Mouse (Mus musculus) T-helper 17 cell (primary cell): ENCODE results near the gene Themis2.

Experiments used
- in situ Hi-C, 2 experiments: fragments of 300-600 bp; cut with MboI, MseI; formaldehyde crosslinking; loops; 1 replicate in 1 of 2; 2 replicates in 1 of 2; pipeline ENCODE4 v1.15.1; 2025; ENCODE audit warnings: high pct_unique_total_duplicates in 2 of 2

The Themis2 gene

DNA sequence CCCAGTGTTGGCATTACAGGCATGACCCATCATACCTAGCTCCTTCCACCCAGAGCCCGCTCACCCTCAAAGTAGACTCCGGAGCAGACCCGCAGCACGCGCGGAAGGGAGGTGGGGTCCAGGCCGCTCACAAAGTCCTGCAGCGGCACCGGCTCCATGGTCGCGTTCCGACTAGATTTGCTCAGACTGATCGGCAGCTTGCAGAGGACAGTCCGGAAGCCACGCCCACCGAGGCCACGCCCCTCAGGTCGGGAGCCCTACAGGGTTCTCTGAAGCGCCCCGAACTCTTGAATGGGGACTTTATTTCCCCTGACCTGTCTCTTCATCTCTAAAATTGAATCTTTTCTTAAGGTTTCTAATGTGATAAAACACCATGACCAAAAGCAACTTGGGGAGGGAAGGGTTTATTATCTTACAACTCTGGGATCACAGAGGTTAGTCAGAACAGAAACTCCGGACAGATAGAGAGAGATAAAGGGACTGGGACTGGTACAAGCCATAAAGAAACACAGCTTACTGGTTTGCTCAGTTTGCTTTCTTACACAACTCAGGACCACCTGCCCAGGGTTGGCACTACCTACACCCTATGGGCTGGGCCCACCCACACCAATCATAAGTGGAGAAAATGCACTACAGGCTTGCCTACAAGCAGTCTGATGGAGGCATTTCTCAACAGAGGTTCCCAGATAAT is at the start of gene Themis2:
TSS of gene Themis2 (minus strand) at position 192 of the 691 bp plus-strand sequence.
- in situ Hi-C loops = loop anchor here in 1 of 2 experiments (25.0 kb wide), 1 partner anchor 1884 kb away; the partner anchor contains the start of gene Laptm5

DNA sequence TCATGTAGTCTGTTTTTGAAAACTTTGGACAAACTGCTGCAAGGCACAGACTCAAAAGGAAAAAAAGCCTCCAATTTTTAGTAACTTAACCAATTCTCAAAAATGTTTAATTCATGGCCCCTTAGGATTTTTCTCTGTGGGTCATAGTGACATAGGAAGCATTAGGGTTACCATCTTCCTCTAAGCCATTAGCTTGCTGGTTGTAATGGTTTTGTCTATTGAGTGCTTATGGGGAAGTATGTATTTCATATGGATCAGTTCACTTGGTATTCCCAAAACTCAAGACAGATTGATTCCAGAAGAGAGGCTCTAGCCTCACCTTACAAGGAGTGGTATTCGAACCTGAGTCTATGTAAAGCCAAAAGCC is 47.5 kb upstream of the Themis2 start:
- in situ Hi-C loops = loop anchor here in 1 of 2 experiments (5.0 kb wide), 1 partner anchor 84 kb away; no protein-coding TSS in a partner anchor

GRCm38 (mm10) chr4:132842970-132843704 is 47.0 kb upstream of the Themis2 start, which contains the start of gene Ppp1r8:
TSS of gene Ppp1r8 (minus strand) at chr4:132843169.
- in situ Hi-C loops = loop anchor here in 1 of 2 experiments (5.0 kb wide), 1 partner anchor 84 kb away; no protein-coding TSS in a partner anchor

DNA sequence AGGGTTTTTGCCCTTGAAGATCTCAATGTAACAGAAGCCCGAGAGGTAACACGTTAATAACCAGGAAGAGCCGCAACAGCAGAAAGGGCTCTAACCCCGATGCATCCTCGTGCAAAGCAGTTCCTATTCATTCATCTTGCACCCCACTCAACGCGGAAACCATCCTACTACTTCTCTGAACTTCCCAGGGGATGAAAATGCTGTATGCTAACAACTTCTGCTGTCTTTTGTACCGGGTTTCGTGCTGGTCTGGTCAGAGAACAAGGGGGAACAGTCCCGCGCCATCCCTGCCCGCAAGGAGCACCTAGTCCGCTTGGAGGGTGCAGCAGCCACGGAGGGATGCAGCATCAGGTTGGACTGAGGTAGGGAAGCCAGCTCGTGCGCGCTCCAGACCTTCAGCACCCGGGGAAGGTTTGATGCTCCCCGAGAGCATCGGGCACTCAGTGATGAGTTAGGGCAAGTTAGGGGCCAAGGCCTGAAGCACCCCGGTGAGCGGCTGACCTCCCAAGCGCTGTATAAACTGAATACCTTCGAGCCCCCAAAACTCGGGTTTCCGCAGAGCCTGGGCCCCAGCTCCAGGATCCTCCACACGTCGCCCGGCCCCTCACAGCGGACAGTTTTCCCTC is 46.2 kb upstream of the Themis2 start:
- in situ Hi-C loops = loop anchor here in 1 of 2 experiments (5.0 kb wide), 1 partner anchor 85 kb away; no protein-coding TSS in a partner anchor

DNA sequence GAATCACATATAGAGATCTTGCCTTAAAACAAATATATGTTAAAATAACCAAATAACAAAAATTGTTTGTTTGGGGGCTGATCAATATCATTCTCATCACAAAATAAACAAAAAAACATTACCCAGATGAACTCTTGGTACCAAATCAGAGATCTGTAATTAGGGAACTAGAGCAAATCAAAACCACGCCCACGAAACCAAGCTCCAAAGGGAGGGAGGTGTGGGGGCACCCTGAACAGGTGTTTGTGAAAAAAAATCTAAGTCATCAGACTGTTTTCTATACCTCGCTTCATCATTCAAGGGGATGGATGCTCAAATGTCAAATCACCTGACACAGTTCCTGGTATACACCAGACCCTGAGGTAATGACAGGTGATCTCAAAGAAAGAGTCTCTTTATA is 45.3 kb upstream of the Themis2 start:
- in situ Hi-C loops = loop anchor here in 1 of 2 experiments (5.0 kb wide), 1 partner anchor 86 kb away; no protein-coding TSS in a partner anchor

DNA sequence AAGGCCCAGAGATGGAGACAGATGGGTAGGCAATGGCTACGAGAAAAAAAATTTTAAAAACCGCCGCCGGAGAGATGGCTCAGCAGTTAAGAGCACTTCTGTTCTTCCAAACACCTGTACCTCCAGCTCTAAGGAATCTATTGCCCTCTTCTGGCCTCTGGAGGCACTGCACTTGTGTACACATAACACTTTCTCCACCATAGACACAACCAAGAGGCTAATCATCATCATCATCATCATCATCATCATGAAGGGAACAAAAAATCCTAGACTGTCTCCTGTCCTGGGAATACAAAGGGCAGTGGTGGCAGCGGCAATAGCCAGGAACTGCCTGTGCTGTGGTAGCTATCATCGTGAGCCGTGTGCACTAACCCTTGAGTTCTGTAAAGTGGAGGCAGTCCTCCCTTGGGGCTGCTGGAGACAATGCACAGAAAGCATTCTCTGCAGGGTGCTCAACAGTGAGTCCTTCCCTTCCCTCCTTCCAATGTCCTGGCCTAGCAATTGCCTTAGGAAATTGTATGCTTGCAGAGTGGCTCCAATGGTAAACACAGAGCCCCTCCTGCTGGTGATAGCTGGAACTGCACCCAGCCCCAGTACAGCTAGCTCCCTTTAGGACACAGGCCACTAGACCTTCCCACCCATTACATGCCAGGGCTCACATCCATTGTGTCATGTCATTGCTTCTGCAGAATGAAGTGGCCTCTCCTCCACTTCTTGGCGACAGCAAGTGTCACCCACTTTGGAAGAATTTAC is 27.6 kb upstream of the Themis2 start:
- in situ Hi-C loops = loop anchor here (5.0 kb wide), 1 partner anchor 46 kb away; no protein-coding TSS in a partner anchor

- in situ Hi-C loops = no loop called here
These were observed 22.3 kb upstream of the Themis2 start for GRCm38 (mm10) chr4:132818442-132818841.

DNA sequence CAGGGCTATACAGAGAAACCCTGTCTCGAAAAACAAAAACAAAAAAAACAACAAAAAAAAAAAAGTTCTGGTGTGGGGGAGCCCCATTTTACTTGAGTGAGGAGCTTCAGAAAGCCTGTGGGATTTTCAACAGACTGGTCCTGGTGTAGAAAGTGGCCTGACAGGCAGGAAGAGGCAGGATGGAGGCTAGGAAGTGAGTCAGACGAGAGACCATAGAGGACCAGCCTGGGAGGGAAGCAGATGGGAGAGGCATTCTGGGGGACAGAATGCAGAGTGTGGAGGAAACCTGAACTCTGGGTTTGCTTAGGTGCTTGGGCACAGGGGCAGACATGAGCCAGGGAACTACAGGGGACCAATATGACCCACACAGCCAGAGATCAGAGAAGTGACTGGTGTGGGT is 20.7 kb upstream of the Themis2 start:
- in situ Hi-C loops = no loop called here

- in situ Hi-C loops = no loop called here
These were observed 20.2 kb upstream of the Themis2 start for GRCm38 (mm10) chr4:132816404-132816803.

- in situ Hi-C loops = no loop called here
These were observed 13.4 kb upstream of the Themis2 start for GRCm38 (mm10) chr4:132809621-132810020.

GRCm38 (mm10) chr4:132807771-132808641 is 11.8 kb upstream of the Themis2 start:
- in situ Hi-C loops = no loop called here

DNA sequence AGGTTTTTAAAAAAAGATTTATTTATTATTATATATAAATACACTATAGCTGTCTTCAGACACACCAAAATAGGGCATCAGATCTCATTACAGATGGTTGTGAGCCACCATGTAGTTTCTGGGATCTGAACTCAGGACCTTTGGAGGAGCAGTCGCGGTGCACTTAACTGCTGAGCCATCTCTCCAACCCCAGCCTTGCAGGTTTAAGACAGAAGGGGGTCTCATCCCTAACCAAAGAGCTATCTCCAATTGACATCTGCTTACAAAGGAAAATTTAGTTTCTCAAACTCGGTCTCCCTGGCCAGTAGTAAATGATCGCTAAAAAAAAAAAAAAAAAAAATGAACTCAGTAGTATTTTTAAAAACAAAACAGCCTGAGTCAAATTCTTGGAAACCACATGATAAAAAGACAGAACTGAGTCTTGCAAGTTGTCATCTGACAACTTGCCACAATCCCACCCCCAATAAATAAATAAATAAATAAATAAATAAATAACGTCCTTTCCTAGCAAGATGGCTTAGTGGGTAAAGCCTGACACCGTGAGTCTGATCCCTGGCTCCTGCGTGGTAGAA is 10.5 kb upstream of the Themis2 start:
- in situ Hi-C loops = no loop called here

- in situ Hi-C loops = no loop called here
These were observed 9.5 kb upstream of the Themis2 start for GRCm38 (mm10) chr4:132805599-132806197.

GRCm38 (mm10) chr4:132805146-132805545 is 9.0 kb upstream of the Themis2 start:
- in situ Hi-C loops = no loop called here

DNA sequence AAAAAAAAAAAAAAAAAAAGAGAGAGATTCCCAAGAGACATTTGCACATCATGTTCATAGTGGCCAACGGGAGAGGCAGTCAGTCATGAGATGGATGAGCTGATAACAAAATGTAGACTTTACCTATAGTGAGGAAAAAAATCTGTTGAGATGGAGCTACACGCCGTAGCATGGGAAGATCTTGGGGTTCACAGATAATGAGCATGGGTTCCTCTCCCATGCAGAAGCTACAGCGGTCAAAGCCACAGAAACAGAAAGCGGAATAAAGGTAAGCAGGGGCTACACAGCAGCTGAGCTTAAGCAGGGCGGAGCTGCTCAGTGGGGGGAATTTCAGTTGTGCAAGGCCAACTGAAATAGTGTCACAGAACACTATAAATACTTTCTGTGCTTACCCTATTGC is 8.1 kb upstream of the Themis2 start:
- in situ Hi-C loops = no loop called here

- in situ Hi-C loops = no loop called here
These were observed 7.7 kb upstream of the Themis2 start for GRCm38 (mm10) chr4:132803876-132804275.

DNA sequence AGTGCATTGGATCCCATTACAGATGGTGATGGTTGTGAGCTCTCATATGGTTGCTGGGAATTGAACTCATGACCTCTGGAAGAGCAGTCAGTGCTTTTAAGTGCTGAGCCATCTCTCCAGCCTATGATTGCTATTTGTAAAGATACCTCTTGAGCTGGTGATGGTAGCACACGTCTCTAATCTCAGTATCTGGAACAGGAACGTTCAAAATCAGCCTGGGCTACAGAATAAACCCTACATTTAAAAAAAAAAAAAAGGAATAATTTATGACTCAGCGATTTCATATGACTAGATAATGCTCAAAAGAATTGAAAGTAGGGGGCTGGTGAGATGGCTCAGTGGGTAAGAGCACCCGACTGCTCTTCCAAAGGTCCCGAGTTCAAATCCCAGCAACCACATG is 7.0 kb upstream of the Themis2 start:
- in situ Hi-C loops = no loop called here

GRCm38 (mm10) chr4:132802171-132802637 is 6.0 kb upstream of the Themis2 start:
- in situ Hi-C loops = no loop called here
